Mouse (Mus musculus) right cerebral cortex, postnatal 4 days (tissue): ENCODE measurements around the gene Csn3.

Experiments used
- DNase-seq: peaks from one replicate; pipeline ENCODE4 v3.0.0-alpha.2; 2022

The Csn3 gene

DNA sequence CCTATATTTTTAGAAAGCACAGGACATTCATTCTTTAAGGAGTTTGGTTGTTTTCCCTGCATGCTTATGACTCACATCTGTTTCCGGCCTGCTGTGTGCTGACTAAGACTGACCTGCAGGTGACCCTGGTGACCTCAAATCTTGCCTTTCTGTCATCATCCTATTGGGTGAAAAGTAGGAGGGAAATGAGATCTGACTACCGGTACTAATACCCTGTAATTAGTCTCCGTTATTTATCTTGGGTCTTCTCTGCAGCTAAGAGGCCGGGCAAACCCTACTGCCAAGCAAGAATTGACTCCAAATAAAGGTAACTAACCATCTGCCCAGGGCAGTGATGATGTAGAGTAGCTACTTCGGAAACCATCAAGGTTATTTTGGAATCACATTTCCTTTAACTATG lies at the start of gene Csn3:
Gene Csn3 (plus strand): TSS at position 208 of the 400 bp plus-strand sequence.
- no peak for DNase-seq

DNA sequence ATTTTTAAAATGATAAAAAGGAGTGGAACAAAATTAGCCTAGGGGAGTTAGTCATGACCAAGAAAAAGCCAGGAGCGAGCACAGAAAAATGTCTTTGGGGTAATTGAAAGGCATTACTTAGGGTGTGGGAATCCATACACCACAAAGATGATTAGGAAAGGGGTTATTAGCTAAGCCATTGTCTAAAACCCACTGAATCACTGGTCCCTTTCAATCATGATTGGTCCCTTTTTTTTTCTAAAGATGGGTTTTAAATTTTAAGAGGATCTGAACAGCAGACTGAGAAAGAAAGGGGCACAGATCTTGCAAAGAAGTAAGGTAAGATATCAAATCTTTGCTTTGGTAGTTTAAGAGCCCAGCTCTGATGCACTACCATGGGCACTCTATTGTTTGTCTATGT lies 40.6 kb upstream of the Csn3 start, which contains the start of gene Odam:
Gene Odam (plus strand): TSS at position 301 of the 400 bp plus-strand sequence.
- no peak for DNase-seq

DNA sequence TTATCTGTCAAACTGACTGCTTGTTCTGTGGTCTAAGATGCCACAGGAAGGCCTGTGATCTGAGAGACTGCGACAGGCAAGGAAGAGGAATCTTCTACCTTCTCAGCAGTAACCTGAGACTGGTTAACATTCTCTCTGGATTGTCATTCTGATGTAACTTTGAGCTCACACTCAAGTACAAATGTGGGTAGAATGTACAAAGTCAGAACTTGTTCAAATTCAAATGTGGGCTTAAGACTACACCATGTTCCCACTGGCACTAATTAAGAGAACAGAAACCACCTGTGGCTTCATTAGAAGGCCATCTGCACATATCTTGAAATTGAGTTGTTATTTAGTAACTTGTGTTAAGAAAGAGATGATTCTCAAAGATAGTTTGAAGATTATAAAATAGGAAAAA lies 6.2 kb downstream of the Csn3 start:
- DNase-seq = no peak

DNA sequence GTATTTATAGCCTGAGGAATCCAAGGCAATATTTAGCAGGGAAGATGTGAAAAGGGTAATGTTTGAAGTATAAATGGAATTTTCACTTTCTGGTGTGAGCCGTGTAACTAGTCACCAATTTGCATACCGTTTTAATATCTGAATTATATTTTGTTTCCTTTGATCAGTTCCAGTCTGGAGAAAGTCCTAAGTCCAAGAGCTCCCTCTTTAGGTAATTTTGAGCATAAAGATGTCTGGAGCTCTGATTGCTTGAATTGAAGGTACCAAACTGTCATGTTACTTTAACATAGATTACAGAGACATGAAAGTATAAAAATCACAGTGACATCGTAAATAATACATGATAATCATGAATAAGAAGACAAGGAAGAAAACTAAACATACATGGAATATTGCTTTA lies 15.4 kb downstream of the Csn3 start:
- no peak for DNase-seq

DNA sequence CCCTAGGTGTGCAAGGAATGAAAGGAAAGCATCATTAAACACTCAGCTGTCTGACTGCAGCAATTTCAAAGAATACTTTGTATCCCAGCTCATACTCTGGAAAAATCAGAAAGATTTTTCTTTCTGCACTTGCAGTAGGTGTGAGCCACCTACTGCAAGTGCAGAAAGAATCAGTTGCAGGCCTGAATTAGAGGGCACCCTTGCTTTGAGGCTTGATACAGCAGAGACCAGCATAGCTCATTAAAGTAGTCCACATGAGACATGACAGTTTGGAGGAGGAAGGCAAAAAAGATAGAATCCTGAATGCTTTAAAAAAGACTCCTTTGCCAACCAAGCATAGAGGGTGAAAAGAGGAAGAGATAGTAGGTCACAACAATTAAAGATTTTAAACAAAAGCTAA lies 17.1 kb downstream of the Csn3 start:
- no peak for DNase-seq

DNA sequence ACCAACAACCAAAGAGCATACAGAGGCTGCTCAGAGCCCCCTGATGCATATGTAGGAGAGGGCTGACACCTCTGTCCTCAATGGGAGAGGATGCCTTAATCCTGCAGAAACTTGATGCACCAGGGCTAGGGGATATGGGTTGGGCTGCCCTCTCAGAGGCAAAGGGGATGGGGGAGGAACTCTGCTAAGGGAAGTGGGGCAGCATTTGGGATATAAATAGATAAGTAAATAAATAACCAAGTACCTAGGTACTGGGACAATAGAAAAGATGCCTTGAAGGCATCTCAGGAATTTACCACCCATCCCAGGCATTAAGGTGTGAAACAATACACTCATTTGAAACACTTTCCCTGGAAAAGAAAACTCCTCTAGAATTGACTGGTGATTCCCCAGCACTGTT lies 26.5 kb downstream of the Csn3 start:
- DNase-seq = no peak

DNA sequence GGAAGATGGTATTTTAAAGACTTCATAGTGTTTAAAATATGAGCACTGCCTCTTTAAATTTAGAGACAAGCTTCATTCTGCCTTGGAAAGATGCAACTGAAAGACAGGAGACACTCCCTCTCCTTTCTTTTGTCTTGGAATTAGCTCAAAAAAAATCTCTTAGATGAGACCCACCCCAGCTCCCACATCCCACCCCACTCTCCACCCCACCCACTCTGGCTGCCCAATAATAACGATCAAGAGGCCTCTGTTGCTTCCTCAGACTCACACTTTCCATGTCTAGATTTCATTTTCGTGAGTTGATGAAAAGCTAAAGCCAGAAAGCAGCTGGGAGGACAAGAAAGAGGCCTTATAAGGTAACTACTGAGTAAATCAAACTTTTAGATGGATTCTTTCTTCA lies 43.8 kb downstream of the Csn3 start, which contains the start of the genes 2310003L06Rik and Gm28434:
Gene 2310003L06Rik (plus strand): TSS at position 259 of the 400 bp plus-strand sequence.
Gene Gm28434 (plus strand): TSS at position 317 of the 400 bp plus-strand sequence.
- no peak for DNase-seq

DNA sequence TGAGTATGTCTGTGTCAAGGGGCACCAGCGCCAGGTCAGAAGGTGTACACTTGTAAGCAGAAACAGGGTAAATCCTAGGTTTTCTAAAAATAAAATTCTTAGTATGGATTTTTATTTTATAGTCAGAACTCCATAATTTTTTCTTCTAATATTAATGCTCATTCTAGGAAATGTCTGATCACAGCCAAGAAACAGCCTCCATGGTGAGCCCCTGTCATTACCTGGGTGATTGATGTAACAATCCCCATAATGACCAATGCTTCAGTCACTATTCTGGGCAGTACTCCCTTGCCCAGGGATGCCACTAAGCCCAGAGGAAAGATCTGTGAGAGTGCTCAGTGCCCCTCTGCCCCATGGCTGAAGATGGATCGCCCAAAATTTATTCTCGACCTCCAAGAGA lies 53.8 kb downstream of the Csn3 start, which contains the start of gene Cabs1:
Gene Cabs1 (plus strand): TSS at position 301 of the 400 bp plus-strand sequence.
- no peak for DNase-seq
